Mouse (Mus musculus) midbrain, embryonic 14.5 days (tissue): Measurements from ENCODE around the gene Ccdc15. TPM values are rescaled to one million over a fixed set of nuclear protein-coding genes. Genes with fewer than 3 reads are reported as not detected.

Experiments
- ATAC-seq: fragments of 200-750 bp; cut with Nextera tagmentation; 2 replicates; pipeline ENCODE4 v1.8.0; 2017; ENCODE audit warnings: moderate number of reproducible peaks, moderate library complexity; ENCODE audit not compliant: low FRiP score, low TSS enrichment
- DNase-seq: peaks from one replicate; pipeline ENCODE4 v3.0.0-alpha.2; 2015
- H3K27ac ChIP-seq: fragments of 300-500 bp; sonication (generic); replicated peaks from 2 replicates; pipeline ENCODE4 v1.5.1; 2014; ENCODE audit warnings: mild to moderate bottlenecking, low read depth, low read length, moderate library complexity
- H3K27me3 ChIP-seq: fragments of 300-500 bp; sonication (generic); 2 replicates; pipeline ENCODE4 v1.6.1; 2014; ENCODE audit warnings: low read length, control low read depth, mixed read lengths; ENCODE audit not compliant: control insufficient read depth, insufficient read depth
- H3K36me3 ChIP-seq: fragments of 300-500 bp; sonication (generic); 2 replicates; pipeline ENCODE4 v1.6.1; 2014; ENCODE audit warnings: low read length, control low read depth; ENCODE audit not compliant: control insufficient read depth, insufficient read depth
- H3K4me1 ChIP-seq: fragments of 300-500 bp; sonication (generic); 2 replicates; pipeline ENCODE4 v1.6.1; 2014; ENCODE audit warnings: mild to moderate bottlenecking, antibody characterized with exemption, low read length, control low read depth; ENCODE audit not compliant: control insufficient read depth, insufficient read depth
- H3K4me2 ChIP-seq: fragments of 300-500 bp; sonication (generic); 2 replicates; pipeline ENCODE4 v1.6.1; 2014; ENCODE audit warnings: mild to moderate bottlenecking, low read length, moderate library complexity
- H3K4me3 ChIP-seq: fragments of 300-500 bp; sonication (generic); replicated peaks from 2 replicates; pipeline ENCODE4 v1.5.1; 2014; ENCODE audit warnings: low read depth, low read length
- H3K9ac ChIP-seq: fragments of 300-500 bp; sonication (generic); replicated peaks from 2 replicates; pipeline ENCODE4 v1.6.1; 2014; ENCODE audit warnings: mild to moderate bottlenecking, low read length, moderate library complexity
- H3K9me3 ChIP-seq: fragments of 300-500 bp; sonication (generic); 2 replicates; pipeline ENCODE4 v1.6.1; 2016; ENCODE audit warnings: low read length, control low read depth, mixed read lengths; ENCODE audit not compliant: control insufficient read depth
- whole genome bisulfite sequencing: fragments of 180-500 bp; shearing (Covaris S2); extraction: QIAGEN DNeasy Blood & Tissue Kit; methylation state at CpG from one replicate; pipeline ENCODE4 v1.1.7; 2014; 5-methylcytosine and 5-hydroxymethylcytosine counted together
- polyA plus RNA-seq: library from polyadenylated mRNA; unstranded; fragments of >200 nt; fragmentation: Nextera tagmentation; extraction: Ambion mirVana; gene quantifications from 2 replicates; pipeline ENCODE4 v1.2.1, GENCODE M21; 2014

The Ccdc15 gene
- polyA plus RNA-seq, 1 experiment from 2014 or later, result 9.4 TPM

DNA sequence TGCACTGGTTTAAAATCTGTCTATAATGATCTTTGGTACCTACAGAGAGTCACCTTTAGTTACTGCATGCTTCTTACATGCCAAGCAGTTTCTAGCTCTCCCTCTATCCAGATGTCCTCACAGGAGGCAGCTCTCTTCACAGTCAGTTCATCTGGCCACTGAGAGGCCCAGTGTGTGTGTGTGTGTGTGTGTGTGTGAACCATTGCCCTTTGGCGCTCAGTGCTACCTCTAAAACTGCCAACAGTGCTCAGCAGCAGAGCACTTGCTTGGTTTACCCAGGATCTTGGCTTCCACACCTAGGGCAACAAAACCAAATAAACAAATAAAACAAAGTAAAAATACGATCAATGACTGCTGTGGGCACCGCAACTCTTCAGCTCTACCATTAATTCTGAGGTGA lies 98.3 kb downstream of the Ccdc15 start:
- Histone ChIP-seq H3K9ac (no peak overlapping the region), H3K27ac (no peak overlapping the region), H3K36me3 (no peaks in the 10 kb centered on the region), H3K4me2 (no peak overlapping the region), H3K4me1 (no peaks in the 10 kb centered on the region), H3K9me3 (no peaks in the 10 kb centered on the region), H3K27me3 (peaks cover 4% of the 10 kb centered on the region; the same call in 1 of the 2 replicates), H3K4me3 (no peak overlapping the region)
- ATAC-seq, result no peak
- 93% methylated on average over 3 of the region's 3 CpGs for WGBS
- no peak for DNase-seq

DNA sequence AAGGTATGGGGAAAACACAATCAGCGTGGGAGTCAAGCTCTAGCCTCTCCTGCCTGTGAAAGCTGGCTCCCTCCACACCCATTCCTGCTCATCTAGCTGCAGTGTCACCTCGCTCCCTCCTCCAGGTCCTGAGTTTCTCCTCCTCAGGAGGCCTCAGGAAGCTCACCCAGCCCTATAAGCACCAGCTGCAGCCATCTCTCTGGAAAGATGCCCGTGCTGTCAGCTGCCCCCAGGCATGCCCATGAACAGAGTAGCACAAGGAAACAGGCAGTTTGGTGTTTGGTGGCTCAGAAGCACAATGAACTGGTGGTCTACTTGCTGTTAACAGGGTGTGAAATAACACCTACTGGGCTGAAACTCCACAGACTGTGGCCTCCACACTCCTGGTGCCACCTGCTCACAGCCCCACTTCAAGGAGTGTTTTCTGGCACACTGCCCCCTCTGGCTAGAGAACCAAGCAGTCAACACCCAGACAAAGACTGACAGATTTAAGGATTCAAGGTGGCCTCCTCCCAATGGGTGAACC lies 99.8 kb downstream of the Ccdc15 start:
- DNase-seq, result peak; percentile 24
- no peaks in the 10 kb centered on the region for H3K36me3 ChIP-seq
- no peak overlapping the region for H3K27ac ChIP-seq
- H3K9me3 ChIP-seq, result no peaks in the 10 kb centered on the region
- no peak overlapping the region for H3K4me2 ChIP-seq
- H3K9ac ChIP-seq, result no peak overlapping the region
- H3K27me3 ChIP-seq, result no peaks in the 10 kb centered on the region
- WGBS, result 72% methylated on average over 3 of the region's 3 CpGs
- H3K4me3 ChIP-seq, result no peak overlapping the region
- no peaks in the 10 kb centered on the region for H3K4me1 ChIP-seq
- no peak; the same call in 1 of the 2 replicates for ATAC-seq

DNA sequence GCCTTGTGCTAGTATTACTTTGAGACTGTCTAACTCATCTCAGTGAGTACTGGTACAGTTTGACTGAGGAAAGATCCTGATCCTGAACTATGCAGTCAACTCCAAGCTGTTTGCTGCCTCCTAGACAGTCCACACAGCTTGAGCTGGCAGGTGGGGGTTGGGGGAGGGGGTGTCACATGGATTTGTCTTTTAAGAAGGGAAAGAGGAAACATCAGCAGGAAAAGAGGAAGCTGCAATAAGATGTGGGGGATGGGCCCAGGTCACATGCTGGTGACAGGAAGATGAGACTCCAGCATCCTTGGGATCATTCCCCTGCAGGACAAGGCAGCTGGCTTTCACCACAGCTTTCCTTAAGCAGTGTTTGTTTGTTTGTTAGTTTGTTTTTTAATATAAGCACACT lies 100.8 kb downstream of the Ccdc15 start:
- no peak overlapping the region for H3K9ac ChIP-seq
- H3K9me3 ChIP-seq, result no peaks in the 10 kb centered on the region
- no peak for DNase-seq
- no peaks in the 10 kb centered on the region for H3K36me3 ChIP-seq
- no peaks in the 10 kb centered on the region for H3K27me3 ChIP-seq
- ATAC-seq, result no peak
- H3K4me3 ChIP-seq, result no peak overlapping the region
- no peak overlapping the region for H3K4me2 ChIP-seq
- H3K4me1 ChIP-seq, result no peaks in the 10 kb centered on the region
- no peak overlapping the region for H3K27ac ChIP-seq

- Histone ChIP-seq H3K4me3 (no peak overlapping the region), H3K4me1 (no peaks in the 10 kb centered on the region), H3K9ac (no peak overlapping the region), H3K27ac (no peak overlapping the region), H3K36me3 (no peaks in the 10 kb centered on the region), H3K9me3 (no peaks in the 10 kb centered on the region), H3K4me2 (no peak overlapping the region), H3K27me3 (no peaks in the 10 kb centered on the region)
- no peak for ATAC-seq
- 92% methylated on average over 1 of the region's 1 CpGs for WGBS
- DNase-seq, result no peak
Measured at GRCm38 (mm10) chr9:37245810-37246209, 102.4 kb downstream of the Ccdc15 start.

- Histone ChIP-seq H3K4me1 (no peaks in the 10 kb centered on the region), H3K9ac (no peak overlapping the region), H3K27ac (no peak overlapping the region), H3K36me3 (no peaks in the 10 kb centered on the region), H3K9me3 (no peaks in the 10 kb centered on the region), H3K4me3 (no peak overlapping the region), H3K4me2 (no peak overlapping the region), H3K27me3 (no peaks in the 10 kb centered on the region)
- DNase-seq (no peak), ATAC-seq (no peak)
- WGBS, result 80% methylated on average over 2 of the region's 2 CpGs
Measured at GRCm38 (mm10) chr9:37245404-37245803, 102.8 kb downstream of the Ccdc15 start.

DNA sequence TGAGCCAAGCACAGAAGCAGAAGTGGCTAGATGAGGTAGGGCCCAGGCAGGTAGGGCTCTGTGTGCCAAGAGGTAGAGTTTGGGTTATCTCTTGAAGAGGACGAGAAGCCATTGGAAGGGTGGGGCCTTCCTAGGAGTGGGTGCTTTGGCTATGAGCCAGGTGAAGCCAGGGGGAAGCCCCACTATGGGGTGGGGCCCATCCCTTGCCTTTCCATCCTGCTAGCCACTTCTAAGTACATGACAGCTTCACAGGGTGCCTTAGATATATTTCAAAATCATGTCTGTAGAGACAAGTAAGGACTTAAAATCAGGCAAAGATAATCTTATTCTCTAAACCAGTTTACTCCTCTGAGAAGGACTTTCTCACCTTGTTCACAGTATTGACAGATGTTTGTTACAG lies 103.6 kb downstream of the Ccdc15 start:
- Histone ChIP-seq H3K27me3 (no peaks in the 10 kb centered on the region), H3K9me3 (no peaks in the 10 kb centered on the region), H3K4me1 (no peaks in the 10 kb centered on the region), H3K4me3 (no peak overlapping the region), H3K9ac (no peak overlapping the region), H3K4me2 (no peak overlapping the region), H3K36me3 (no peaks in the 10 kb centered on the region), H3K27ac (no peak overlapping the region)
- ATAC-seq, result no peak
- DNase-seq, result no peak
- WGBS, result 86% methylated on average over 1 of the region's 1 CpGs

GRCm38 (mm10) chr9:37242764-37243163 lies 105.5 kb downstream of the Ccdc15 start:
- H3K4me2 ChIP-seq, result no peak overlapping the region
- H3K4me1 ChIP-seq, result no peaks in the 10 kb centered on the region
- no peaks in the 10 kb centered on the region for H3K36me3 ChIP-seq
- H3K27ac ChIP-seq, result no peak overlapping the region
- WGBS, result 91% methylated on average over 3 of the region's 3 CpGs
- H3K27me3 ChIP-seq, result no peaks in the 10 kb centered on the region
- no peak overlapping the region for H3K4me3 ChIP-seq
- H3K9ac ChIP-seq, result no peak overlapping the region
- H3K9me3 ChIP-seq, result no peaks in the 10 kb centered on the region
- no peak for DNase-seq
- no peak for ATAC-seq

DNA sequence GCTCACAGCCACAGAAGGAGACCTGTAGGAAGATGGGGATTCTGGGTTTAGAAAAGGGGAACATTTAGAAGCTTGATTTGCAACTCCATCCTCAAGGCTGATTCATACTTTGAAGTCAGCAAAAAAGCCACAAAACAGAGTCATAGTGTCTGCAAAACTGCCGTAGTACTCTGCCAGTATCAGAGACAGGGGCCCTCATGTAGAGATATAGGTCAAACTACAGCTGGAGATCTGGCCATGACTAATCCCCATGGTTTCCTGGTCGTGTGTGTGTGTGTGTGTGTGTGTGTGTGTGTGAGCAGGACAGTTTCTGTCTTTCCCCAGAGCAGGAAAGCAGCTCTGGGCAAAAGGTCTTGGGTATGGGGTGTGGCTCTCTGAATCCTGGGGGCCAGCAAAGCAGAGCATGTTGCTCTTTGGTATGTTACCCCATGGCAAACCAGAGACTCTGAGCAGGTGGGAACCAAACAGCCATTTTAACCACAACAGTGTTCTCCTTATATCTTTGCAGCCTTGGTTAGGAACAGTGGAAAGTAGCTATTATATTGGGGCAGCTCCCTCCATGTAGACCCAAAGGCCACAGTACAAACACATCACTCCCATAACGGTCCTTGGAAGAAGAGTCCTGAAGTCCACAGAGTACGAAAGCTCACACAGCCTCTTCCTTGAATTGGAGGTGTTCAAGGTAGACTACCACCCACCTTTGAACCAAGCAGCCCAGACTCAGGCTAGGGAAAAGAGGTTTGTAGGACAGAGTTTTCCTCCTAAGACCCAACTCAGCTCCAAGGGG lies 112.1 kb downstream of the Ccdc15 start:
- DNase-seq (no peak), ATAC-seq (no peak)
- Histone ChIP-seq H3K36me3 (no peaks in the 10 kb centered on the region), H3K4me2 (no peak overlapping the region), H3K4me1 (no peaks in the 10 kb centered on the region), H3K4me3 (no peak overlapping the region), H3K9ac (no peak overlapping the region), H3K27ac (no peak overlapping the region), H3K9me3 (no peaks in the 10 kb centered on the region), H3K27me3 (no peaks in the 10 kb centered on the region)
- WGBS, result 71% methylated on average over 4 of the region's 4 CpGs
